13 mouse cellular contexts compared by ENCODE assay signal in the genomic region with DNA sequence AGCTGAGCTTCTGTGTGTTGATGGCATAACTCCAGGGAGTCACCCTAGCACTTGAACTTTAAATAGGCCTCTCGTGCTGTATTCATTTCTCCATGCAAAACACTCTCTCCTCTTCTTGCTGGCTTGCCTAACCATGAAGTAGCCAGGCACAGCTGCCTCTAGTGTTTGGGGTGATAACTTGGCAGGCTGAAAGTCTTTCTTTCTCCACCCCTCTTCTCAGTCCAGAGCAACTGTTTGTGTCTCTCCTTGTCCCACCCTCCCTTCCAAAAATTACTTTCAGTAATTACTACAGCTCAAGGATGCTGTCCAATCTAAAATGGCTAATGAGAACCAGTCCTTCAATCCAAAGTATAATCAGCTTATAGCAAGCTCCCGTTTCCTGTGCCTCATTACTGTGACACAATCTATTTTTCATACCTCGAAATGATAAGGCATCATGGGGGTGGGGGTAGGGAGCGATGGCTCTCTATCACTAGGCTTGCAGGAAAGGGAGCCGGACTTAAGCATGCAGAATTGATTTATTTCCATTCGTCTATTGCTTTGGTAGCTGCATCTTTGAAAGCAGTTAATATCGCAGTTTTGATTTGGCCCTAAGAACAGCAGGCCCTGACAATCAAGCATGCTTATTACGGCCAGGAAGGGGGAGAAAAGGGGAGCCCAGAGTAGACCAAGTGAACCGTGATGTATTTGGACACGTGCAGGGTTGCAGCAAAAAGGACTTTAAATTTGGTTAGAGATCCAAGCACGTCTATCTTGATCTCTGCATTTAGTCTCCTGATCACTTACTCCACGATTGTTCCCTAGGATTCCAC.
A peak's percentile ranks its signal among the peaks of the same experiment; 100 is the strongest.
DNase-seq lines count a peak whose midpoint lies in the region; ATAC-seq and TF ChIP-seq lines count a peak whose summit lies in the region.
"Had no signal": no experiment of that assay in that cellular context is flagged by ENCODE, and none has a peak within 500 bp of the region (broad histone marks: within the 10 kb centered on the region; RNA-seq: fewer than 3 reads in every experiment).

No protein-coding gene starts in this region.

- TF ChIP-seq POLR2A in cortical plate, adult 2 months (IDR thresholded peaks at IDR 0.05; ENCODE audit: extremely low read depth, insufficient read depth, low read length), result no peak

- H3K4me3 ChIP-seq in heart, embryonic 10.5 days, result no peak overlapping the region
- no peak overlapping the region for H3K4me3 ChIP-seq in cortical plate, adult 2 months (ENCODE audit: insufficient read depth, low read length)
- H3K4me3 ChIP-seq in forebrain, embryonic 16.5 days (replicated peaks; ENCODE audit: low read length), result no peak overlapping the region
- no peak overlapping the region for H3K4me3 ChIP-seq in midbrain, embryonic 10.5 days
- H3K4me3 ChIP-seq: embryonic facial prominence, embryonic 12.5 days had no signal

- H3K4me1 ChIP-seq in heart, embryonic 10.5 days, result peaks cover 14% of the 10 kb centered on the region
- H3K4me1 ChIP-seq in cortical plate, adult 2 months (ENCODE audit: control insufficient read depth, insufficient read depth, low read length), result peaks cover 4% of the 10 kb centered on the region; the same call in 1 of the 2 replicates
- H3K4me1 ChIP-seq in forebrain, embryonic 16.5 days (replicated peaks; ENCODE audit: control insufficient read depth, insufficient read depth, low read length), result peaks cover 26% of the 10 kb centered on the region
- peaks cover 28% of the 10 kb centered on the region for H3K4me1 ChIP-seq in midbrain, embryonic 10.5 days

- WGBS in heart, embryonic 10.5 days, result 63% methylated on average over 12 of the region's 12 CpGs
- WGBS in forebrain, embryonic 16.5 days, result 5% methylated on average over 12 of the region's 12 CpGs
- 60% methylated on average over 12 of the region's 12 CpGs for WGBS in midbrain, embryonic 10.5 days

- no peak overlapping the region for H3K27ac ChIP-seq in heart, embryonic 10.5 days
- H3K27ac ChIP-seq in cortical plate, adult 2 months (ENCODE audit: insufficient read depth, low read length), result peak overlapping the region; percentile 8; the same call in 1 of the 2 replicates
- peak overlapping the region; percentile 86 for H3K27ac ChIP-seq in forebrain, embryonic 16.5 days (ENCODE audit: low read length)
- peak overlapping the region; percentile 29; the same call in 1 of the 2 replicates for H3K27ac ChIP-seq in midbrain, embryonic 10.5 days (replicated peaks)
- H3K27ac ChIP-seq: embryonic facial prominence, embryonic 12.5 days; liver, embryonic 14.5 days had no signal

- ATAC-seq in forebrain, embryonic 16.5 days, result peak; percentile 73

- H3K4me2 ChIP-seq in forebrain, embryonic 16.5 days (ENCODE audit: low read length), result peak overlapping the region; percentile 43
- H3K4me2 ChIP-seq: embryonic facial prominence, embryonic 12.5 days had no signal

- no peaks in the 10 kb centered on the region for H3K27me3 ChIP-seq in heart, embryonic 10.5 days (ENCODE audit: insufficient read depth, poor library complexity, severe bottlenecking)
- no peaks in the 10 kb centered on the region for H3K27me3 ChIP-seq in forebrain, embryonic 16.5 days (replicated peaks; ENCODE audit: control insufficient read depth, insufficient read depth, low read length)
- no peaks in the 10 kb centered on the region for H3K27me3 ChIP-seq in midbrain, embryonic 10.5 days (ENCODE audit: low read depth, poor library complexity, severe bottlenecking)
- H3K27me3 ChIP-seq: CH12.LX; embryonic facial prominence, embryonic 12.5 days had no signal

- DNase-seq in heart, adult 9 months (ENCODE audit: low spot score in 2 of 2), result peak; percentile 1 to 5
- no peak for DNase-seq in heart, embryonic 10.5 days (ENCODE audit: low spot score)
- no peak for DNase-seq in midbrain, embryonic 10.5 days (ENCODE audit: low spot score)
- DNase-seq in B cell, adult 2 months, result no peak
- no peak for DNase-seq in testis, postnatal 10 days (ENCODE audit: low spot score)
- no peak for DNase-seq in adipocyte (ENCODE audit: low spot score)
- DNase-seq: gastrocnemius, postnatal 14 days; thymus, adult 18-20 months had no signal

- H3K36me3 ChIP-seq in heart, embryonic 10.5 days, result no peaks in the 10 kb centered on the region
- no peaks in the 10 kb centered on the region for H3K36me3 ChIP-seq in forebrain, embryonic 16.5 days (ENCODE audit: control insufficient read depth, insufficient read depth)
- no peaks in the 10 kb centered on the region for H3K36me3 ChIP-seq in midbrain, embryonic 10.5 days
- H3K36me3 ChIP-seq: embryonic facial prominence, embryonic 12.5 days had no signal

- TF ChIP-seq CTCF in cortical plate, adult 2 months (IDR thresholded peaks at IDR 0.05; ENCODE audit: extremely low read depth, insufficient read depth, low read length), result no peak

- no peaks in the 10 kb centered on the region for H3K9me3 ChIP-seq in heart, embryonic 10.5 days
- H3K9me3 ChIP-seq in forebrain, embryonic 16.5 days (ENCODE audit: control insufficient read depth, low read length), result no peaks in the 10 kb centered on the region
- no peaks in the 10 kb centered on the region for H3K9me3 ChIP-seq in midbrain, embryonic 10.5 days (replicated peaks)
- H3K9me3 ChIP-seq: embryonic facial prominence, embryonic 12.5 days had no signal

- H3K9ac ChIP-seq in forebrain, embryonic 16.5 days (replicated peaks; ENCODE audit: low read depth, low read length), result 0 out of 2 replicates have a peak overlapping the region, but pooled peaks have one; percentile 30
- H3K9ac ChIP-seq: embryonic facial prominence, embryonic 12.5 days; liver, embryonic 14.5 days had no signal

Comparison
In these comparisons a context has a peak if more than half of its experiments do, and no peak if none do; other contexts are left out.
1. DNase-seq: peak in heart, adult 9 months (2 of 2); none in heart, embryonic 10.5 days (single experiment), midbrain, embryonic 10.5 days (single experiment), B cell, adult 2 months (0 of 2), testis, postnatal 10 days (single experiment) and adipocyte (single experiment).